ENCODE assay signal across 8 mouse cellular contexts in the genomic region with DNA sequence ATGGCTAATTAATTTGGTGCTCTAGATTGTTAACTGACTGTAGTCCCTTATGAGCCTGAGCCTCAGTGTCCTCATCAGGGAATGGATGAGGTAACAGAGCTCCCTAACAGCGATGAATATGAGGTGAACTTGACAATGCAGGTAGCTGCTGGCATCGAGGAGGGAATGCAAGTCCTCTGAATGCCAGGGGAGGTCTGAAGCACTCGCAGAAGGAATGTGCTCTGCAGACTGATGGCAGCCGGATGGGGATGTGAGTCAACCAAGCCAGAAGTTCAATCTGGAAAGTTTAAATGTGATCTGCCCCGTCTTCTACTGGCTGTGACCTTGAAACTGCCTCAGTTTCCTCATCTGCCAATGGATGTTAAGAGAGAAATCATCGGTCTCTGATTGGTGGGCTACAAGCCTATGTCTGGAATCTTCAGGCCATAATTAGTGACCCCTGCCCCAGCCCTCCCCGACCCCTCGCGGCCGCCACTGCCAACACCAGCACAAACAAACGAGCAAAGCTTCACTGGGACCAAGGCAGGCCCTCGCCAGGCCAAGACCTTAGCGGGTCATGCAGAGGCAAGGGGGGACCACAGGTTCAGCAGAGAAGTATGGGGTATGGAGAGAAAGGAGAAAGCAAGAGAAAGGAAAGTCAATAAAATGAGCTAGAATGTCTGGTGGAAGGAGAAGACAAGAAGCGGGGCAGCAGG. TPM values are rescaled to one million over a fixed set of nuclear protein-coding genes. Genes with fewer than 3 reads are reported as not detected.
A peak's percentile ranks its signal among the peaks of the same experiment; 100 is the strongest.
DNase-seq lines count a peak whose midpoint lies in the region; ATAC-seq and TF ChIP-seq lines count a peak whose summit lies in the region.

No protein-coding gene starts in this region.

- ATAC-seq in embryonic facial prominence, embryonic 15.5 days (ENCODE audit: insufficient number of reproducible peaks, low FRiP score, low TSS enrichment, low read depth) = no peak
- ATAC-seq in intestine, postnatal 0 days = no peak
- ATAC-seq in midbrain, embryonic 11.5 days (ENCODE audit: low FRiP score) = peak; percentile 26

- peak overlapping the region; percentile 74 for H3K4me2 ChIP-seq in embryonic facial prominence, embryonic 15.5 days (replicated peaks)
- peak overlapping the region; percentile 87 for H3K4me2 ChIP-seq in intestine, postnatal 0 days (replicated peaks; ENCODE audit: low read depth)
- peak overlapping the region; percentile 65 for H3K4me2 ChIP-seq in midbrain, embryonic 11.5 days

- peak overlapping the region; percentile 69 for H3K9ac ChIP-seq in embryonic facial prominence, embryonic 15.5 days
- peak overlapping the region; percentile 66 for H3K9ac ChIP-seq in intestine, postnatal 0 days (ENCODE audit: low read depth, low read length)
- H3K9ac ChIP-seq in midbrain, embryonic 11.5 days (ENCODE audit: low read length) = peak overlapping the region; percentile 78

- 0 out of 2 replicates have a peak, but pooled peaks have one; percentile 17 for TF ChIP-seq CTCF in intestine, postnatal 0 days (IDR thresholded peaks at IDR 0.05; ENCODE audit: low read depth)

- H3K9me3 ChIP-seq in embryonic facial prominence, embryonic 15.5 days (replicated peaks) = no peaks in the 10 kb centered on the region
- H3K9me3 ChIP-seq in intestine, postnatal 0 days (ENCODE audit: control insufficient read depth) = no peaks in the 10 kb centered on the region
- H3K9me3 ChIP-seq in midbrain, embryonic 11.5 days (ENCODE audit: control insufficient read depth, low read length) = no peaks in the 10 kb centered on the region

- DNase-seq in right cerebral cortex, postnatal 10 days (ENCODE audit: low spot score in 2 of 2) = peak; percentile 34 to 46
- DNase-seq in right cerebral cortex, postnatal 36 days (ENCODE audit: low spot score in 2 of 2) = no peak
- no peak for DNase-seq in midbrain, embryonic 11.5 days (ENCODE audit: low spot score, missing footprints)
- no peak for DNase-seq in urinary bladder, postnatal 14 days (ENCODE audit: low spot score)
- DNase-seq in left cerebral cortex, adult 9 months (ENCODE audit: low spot score in 2 of 2) = no peak
- no peak for DNase-seq in adrenal gland, postnatal 25 days

- WGBS in embryonic facial prominence, embryonic 15.5 days = 4% methylated on average over 14 of the region's 14 CpGs
- 9% methylated on average over 14 of the region's 14 CpGs for WGBS in intestine, postnatal 0 days
- 12% methylated on average over 14 of the region's 14 CpGs for WGBS in midbrain, embryonic 11.5 days

- H3K4me1 ChIP-seq in embryonic facial prominence, embryonic 15.5 days = peaks cover 24% of the 10 kb centered on the region
- H3K4me1 ChIP-seq in intestine, postnatal 0 days (replicated peaks; ENCODE audit: control insufficient read depth, insufficient read depth, low read length) = 0 out of 2 replicates have a peak, but pooled peaks cover 2% of the 10 kb centered on the region
- H3K4me1 ChIP-seq in midbrain, embryonic 11.5 days (ENCODE audit: control insufficient read depth, insufficient read depth, low read length) = peaks cover 18% of the 10 kb centered on the region

- peak overlapping the region; percentile 70 for H3K4me3 ChIP-seq in embryonic facial prominence, embryonic 15.5 days (replicated peaks)
- H3K4me3 ChIP-seq in intestine, postnatal 0 days (ENCODE audit: low read depth, low read length) = peak overlapping the region; percentile 68
- peak overlapping the region; percentile 66 for H3K4me3 ChIP-seq in midbrain, embryonic 11.5 days (ENCODE audit: low read depth, low read length)

- H3K36me3 ChIP-seq in embryonic facial prominence, embryonic 15.5 days = peaks cover 22% of the 10 kb centered on the region
- H3K36me3 ChIP-seq in intestine, postnatal 0 days (ENCODE audit: control insufficient read depth, insufficient read depth) = peaks cover 6% of the 10 kb centered on the region; the same call in 1 of the 2 replicates
- H3K36me3 ChIP-seq in midbrain, embryonic 11.5 days (ENCODE audit: control insufficient read depth, insufficient read depth, low read length) = no peaks in the 10 kb centered on the region; the same call in 1 of the 2 replicates

- no peaks in the 10 kb centered on the region for H3K27me3 ChIP-seq in embryonic facial prominence, embryonic 15.5 days
- no peaks in the 10 kb centered on the region for H3K27me3 ChIP-seq in intestine, postnatal 0 days (replicated peaks; ENCODE audit: control insufficient read depth, insufficient read depth, low read length)
- H3K27me3 ChIP-seq in midbrain, embryonic 11.5 days (ENCODE audit: control insufficient read depth, insufficient read depth, low read length) = no peaks in the 10 kb centered on the region

- H3K27ac ChIP-seq in embryonic facial prominence, embryonic 15.5 days (replicated peaks) = peak overlapping the region; percentile 88
- peak overlapping the region; percentile 50 for H3K27ac ChIP-seq in intestine, postnatal 0 days (ENCODE audit: low read depth, low read length)
- peak overlapping the region; percentile 60; the same call in 1 of the 2 replicates for H3K27ac ChIP-seq in midbrain, embryonic 11.5 days (ENCODE audit: low read depth, low read length)

RNA-seq across cellular contexts. Expression of a gene that starts 0.8 kb away (rescaled TPM):
- polyA plus RNA-seq in embryonic facial prominence, embryonic 15.5 days (2015; fragmentation: Nextera tagmentation; extraction: Ambion mirVana) = 75.8 and 80.0 TPM in 2 replicates
- polyA plus RNA-seq in intestine, postnatal 0 days (2015; fragmentation: Nextera tagmentation; extraction: Ambion mirVana) = 12.6 and 15.0 TPM in 2 replicates
- 16.6 and 18.9 TPM in 2 replicates for polyA plus RNA-seq in midbrain, embryonic 11.5 days (2014; fragmentation: Nextera tagmentation; extraction: Ambion mirVana)
- 31.2 and 32.7 TPM in 2 replicates for total RNA-seq in adrenal gland, postnatal 25 days (2021)

RNA-seq across cellular contexts. Expression of a gene that starts 12.7 kb away (rescaled TPM):
- 12.3 and 12.4 TPM in 2 replicates for polyA plus RNA-seq in embryonic facial prominence, embryonic 15.5 days (2015; fragmentation: Nextera tagmentation; extraction: Ambion mirVana)
- 5.1 and 7.3 TPM in 2 replicates for polyA plus RNA-seq in intestine, postnatal 0 days (2015; fragmentation: Nextera tagmentation; extraction: Ambion mirVana)
- 4.0 and 4.5 TPM in 2 replicates for polyA plus RNA-seq in midbrain, embryonic 11.5 days (2014; fragmentation: Nextera tagmentation; extraction: Ambion mirVana)
- 3.0 and 3.3 TPM in 2 replicates for total RNA-seq in adrenal gland, postnatal 25 days (2021)

RNA-seq across cellular contexts. Expression of a gene that starts 15.6 kb away (rescaled TPM):
- polyA plus RNA-seq in embryonic facial prominence, embryonic 15.5 days (2015; fragmentation: Nextera tagmentation; extraction: Ambion mirVana) = 282 and 288 TPM in 2 replicates
- polyA plus RNA-seq in intestine, postnatal 0 days (2015; fragmentation: Nextera tagmentation; extraction: Ambion mirVana) = 155 and 163 TPM in 2 replicates
- polyA plus RNA-seq in midbrain, embryonic 11.5 days (2014; fragmentation: Nextera tagmentation; extraction: Ambion mirVana) = 364 and 369 TPM in 2 replicates
- 203 and 258 TPM in 2 replicates for total RNA-seq in adrenal gland, postnatal 25 days (2021)

RNA-seq across cellular contexts. Expression of a gene that starts 34.0 kb away (rescaled TPM):
- polyA plus RNA-seq in embryonic facial prominence, embryonic 15.5 days (2015; fragmentation: Nextera tagmentation; extraction: Ambion mirVana) = 24.0 and 34.6 TPM in 2 replicates
- 0.50 and 0.55 TPM in 2 replicates for polyA plus RNA-seq in intestine, postnatal 0 days (2015; fragmentation: Nextera tagmentation; extraction: Ambion mirVana)
- polyA plus RNA-seq in midbrain, embryonic 11.5 days (2014; fragmentation: Nextera tagmentation; extraction: Ambion mirVana) = 0.63 and 0.98 TPM in 2 replicates
- 2.1 and 2.9 TPM in 2 replicates for total RNA-seq in adrenal gland, postnatal 25 days (2021)

RNA-seq across cellular contexts. Expression of a gene that starts 48.5 kb away (rescaled TPM):
- polyA plus RNA-seq in embryonic facial prominence, embryonic 15.5 days (2015; fragmentation: Nextera tagmentation; extraction: Ambion mirVana) = 0.32 and 0.40 TPM in 2 replicates
- polyA plus RNA-seq in intestine, postnatal 0 days (2015; fragmentation: Nextera tagmentation; extraction: Ambion mirVana) = not detected in 2 replicates
- not detected in 2 replicates for polyA plus RNA-seq in midbrain, embryonic 11.5 days (2014; fragmentation: Nextera tagmentation; extraction: Ambion mirVana)
- total RNA-seq in adrenal gland, postnatal 25 days (2021) = not detected in 2 replicates

Comparison
In these comparisons a context has a peak if more than half of its experiments do, and no peak if none do; other contexts are left out.
1. DNase-seq: peak in right cerebral cortex, postnatal 10 days (2 of 2); none in right cerebral cortex, postnatal 36 days (0 of 2), midbrain, embryonic 11.5 days (single experiment), urinary bladder, postnatal 14 days (single experiment), left cerebral cortex, adult 9 months (0 of 2) and adrenal gland, postnatal 25 days (single experiment).
2. Peak in every context shown above with its lines, with median percentiles within 50 percentile points of each other: H3K27ac ChIP-seq, H3K4me2 ChIP-seq, H3K4me3 ChIP-seq and H3K9ac ChIP-seq.